Mouse (Mus musculus) left cerebral cortex, adult 9 months (tissue): ENCODE measurements around the gene Gpr162.
"Not testable (repeated sequence)": the region's sequence is repeated elsewhere in the genome, so short reads cannot be mapped to it uniquely, and the experiment has no call there.

Experiments used
- DNase-seq, 2 experiments: peaks; one replicate each; pipeline ENCODE4 v3.0.0; 2022; ENCODE audit warnings: low spot score in 2 of 2

Gene Gpr162

DNA sequence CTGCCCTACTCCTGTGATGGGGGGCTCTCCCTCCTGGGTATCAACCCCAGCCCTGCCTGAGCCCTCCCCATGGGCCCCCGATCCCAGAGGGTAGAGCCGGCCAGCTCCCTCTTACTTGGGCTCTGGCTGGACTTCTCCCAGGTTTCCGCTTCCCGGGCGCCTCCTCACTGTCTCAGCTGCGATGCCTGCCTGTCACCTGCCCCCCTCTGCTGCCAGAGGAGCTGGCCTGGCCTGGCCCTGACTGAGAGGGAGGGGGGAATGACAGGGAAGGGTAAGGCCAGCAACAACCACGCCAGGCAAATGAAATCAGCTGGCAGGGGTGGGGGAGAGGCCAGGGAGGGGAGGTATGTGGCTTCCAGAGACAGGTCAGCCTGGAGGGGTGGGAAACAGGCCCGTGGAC lies 24.0 kb downstream of the Gpr162 start:
- no peak for DNase-seq

DNA sequence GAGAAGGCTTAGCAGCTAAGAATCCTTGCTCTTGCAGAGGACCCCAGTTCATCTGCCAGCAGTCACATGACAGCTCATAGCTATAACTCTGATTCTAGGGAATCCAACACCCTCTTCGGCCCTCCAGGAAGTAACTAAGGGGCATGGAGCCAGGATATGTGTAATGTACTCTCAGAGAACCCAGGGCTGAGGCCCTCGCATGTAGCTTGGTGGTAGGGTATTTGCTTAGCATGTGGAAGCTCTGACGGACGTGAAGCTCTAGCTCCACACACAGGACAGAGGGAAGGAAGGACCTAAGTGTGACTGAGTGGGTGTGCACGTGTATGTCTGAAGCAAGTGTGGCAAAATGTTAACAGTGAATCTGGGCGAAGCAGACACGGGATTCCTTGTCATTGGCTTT lies 27.4 kb downstream of the Gpr162 start:
- no peak for DNase-seq

DNA sequence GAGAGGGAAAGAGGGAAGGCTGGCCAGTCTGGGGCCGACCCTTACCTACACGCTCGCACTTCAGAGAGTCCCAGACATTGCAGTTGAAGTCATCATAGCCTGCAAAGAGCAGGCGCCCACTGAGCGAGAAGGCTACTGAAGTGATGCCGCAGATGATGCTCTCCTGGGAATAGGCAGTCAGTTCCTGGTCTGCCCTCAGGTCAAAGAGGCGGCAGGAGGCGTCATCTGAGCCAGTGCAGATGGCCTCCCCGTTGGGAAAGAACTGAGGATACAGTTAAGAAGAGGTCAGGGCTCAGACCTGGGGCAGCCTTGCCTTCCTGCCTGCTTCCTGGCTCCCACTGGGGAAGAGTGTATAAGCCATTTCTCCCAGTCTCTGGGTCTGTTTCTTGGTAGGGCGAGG lies 28.3 kb downstream of the Gpr162 start:
- DNase-seq: no peak

DNA sequence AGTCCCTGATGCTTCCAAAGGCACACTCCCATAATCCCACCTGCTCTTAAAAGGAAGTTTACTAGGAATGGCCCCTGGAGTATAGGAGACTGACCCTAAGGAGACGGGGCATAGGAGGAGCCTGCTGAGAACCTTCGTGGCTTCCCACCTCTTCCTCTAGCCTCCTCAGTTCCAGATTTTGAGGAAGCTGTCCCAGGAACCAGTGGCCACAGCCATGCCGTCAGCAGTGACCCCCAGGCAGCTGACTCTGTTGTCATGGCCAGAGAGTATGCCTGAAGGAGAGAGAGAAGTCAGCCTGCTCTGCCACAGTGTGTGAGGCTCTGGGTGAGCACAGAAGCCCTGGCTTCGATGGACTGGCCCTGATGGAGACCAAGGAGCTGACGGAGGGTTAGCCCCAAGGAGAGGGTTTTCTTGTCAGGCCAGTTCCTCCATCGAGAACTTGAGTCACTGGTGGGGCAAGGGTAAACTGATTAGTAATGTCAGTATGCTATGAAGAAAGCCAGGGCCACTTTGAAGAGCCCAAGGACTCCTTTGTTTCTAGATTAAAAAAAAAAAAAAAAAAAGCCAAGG lies 29.2 kb downstream of the Gpr162 start:
- DNase-seq: no peak

DNA sequence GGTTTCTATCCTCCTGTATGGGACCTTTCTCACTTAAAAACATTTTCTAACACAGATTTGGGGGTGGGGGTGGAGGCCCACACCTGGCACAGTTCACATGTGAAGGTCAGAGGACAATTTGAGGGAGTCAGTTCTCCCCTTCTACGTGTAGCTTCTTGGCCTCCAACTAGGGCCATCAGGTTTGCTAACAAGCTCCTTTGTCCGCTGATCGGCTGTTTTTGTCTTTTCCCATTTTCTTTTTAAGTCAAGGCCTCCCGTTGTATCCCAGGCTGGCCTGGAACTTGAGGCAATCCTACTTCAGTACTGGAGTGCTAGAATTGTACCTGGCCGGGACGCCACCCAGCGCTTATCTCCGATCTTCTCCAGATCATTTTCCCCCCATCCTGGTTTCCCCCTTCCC lies 32.1 kb downstream of the Gpr162 start:
- DNase-seq: no peak

DNA sequence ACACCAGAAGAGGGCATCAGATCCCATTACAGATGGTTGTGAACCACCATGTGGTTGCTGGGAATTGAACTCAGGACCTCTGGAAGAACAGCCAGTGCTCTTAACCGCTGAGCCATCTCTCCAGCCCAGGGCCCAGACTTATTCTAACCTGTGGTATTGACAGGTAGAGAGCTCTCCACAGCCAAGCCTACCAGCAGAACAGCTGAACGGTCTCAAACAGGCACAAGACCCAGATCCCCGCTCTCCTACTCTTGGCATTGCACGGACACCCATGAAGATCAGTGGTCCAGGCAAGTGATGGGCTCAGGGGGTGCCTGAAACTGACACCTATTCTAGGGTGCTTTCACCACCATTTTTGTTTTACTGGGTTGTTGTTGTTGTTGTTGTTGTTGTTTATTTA lies 32.6 kb downstream of the Gpr162 start:
- DNase-seq: not testable (repeated sequence)

DNA sequence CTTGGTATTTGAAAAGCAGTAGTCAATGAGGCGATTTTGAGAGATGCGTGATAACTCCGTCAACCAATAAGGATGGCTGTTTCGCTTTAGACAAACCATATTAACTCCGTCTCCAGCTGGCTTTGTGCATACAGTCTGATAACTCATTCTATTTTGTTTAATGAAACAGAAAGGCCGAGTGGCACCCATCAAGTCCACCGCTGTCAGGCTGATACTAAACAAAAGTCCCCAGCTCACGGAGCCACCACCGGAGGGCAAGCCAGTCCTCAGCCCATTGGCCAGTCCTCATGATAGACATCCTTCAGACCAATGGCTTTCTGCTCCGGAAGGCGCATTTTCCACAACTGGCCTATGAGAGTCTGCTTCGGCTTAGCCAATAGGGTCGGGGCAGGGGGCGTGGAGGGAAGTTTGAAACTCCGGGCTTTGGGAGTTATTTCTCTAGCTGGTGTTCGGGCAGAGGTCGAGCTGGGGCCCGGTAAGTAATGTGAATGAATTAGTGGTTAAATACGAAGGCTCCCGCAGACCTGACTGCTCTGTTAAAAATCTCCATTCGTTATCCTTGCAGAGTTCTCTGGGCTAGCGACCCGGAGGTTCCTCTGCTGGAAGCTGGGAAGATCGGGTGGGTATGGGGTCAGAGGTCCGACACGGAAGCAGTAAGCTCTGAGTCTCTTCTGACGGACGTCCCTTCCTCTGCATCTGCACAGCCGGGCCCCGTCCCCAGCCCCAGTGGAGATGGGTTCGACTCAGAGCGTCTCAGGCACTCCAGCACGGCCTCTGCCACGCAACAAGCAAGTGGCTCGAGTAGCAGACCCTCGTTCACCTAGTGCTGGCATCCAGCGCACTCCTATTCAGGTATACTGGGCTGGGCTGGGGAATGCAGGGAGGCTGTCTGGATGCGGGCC lies 33.7 kb downstream of the Gpr162 start:
- DNase-seq: peak; percentile 94 to 96

DNA sequence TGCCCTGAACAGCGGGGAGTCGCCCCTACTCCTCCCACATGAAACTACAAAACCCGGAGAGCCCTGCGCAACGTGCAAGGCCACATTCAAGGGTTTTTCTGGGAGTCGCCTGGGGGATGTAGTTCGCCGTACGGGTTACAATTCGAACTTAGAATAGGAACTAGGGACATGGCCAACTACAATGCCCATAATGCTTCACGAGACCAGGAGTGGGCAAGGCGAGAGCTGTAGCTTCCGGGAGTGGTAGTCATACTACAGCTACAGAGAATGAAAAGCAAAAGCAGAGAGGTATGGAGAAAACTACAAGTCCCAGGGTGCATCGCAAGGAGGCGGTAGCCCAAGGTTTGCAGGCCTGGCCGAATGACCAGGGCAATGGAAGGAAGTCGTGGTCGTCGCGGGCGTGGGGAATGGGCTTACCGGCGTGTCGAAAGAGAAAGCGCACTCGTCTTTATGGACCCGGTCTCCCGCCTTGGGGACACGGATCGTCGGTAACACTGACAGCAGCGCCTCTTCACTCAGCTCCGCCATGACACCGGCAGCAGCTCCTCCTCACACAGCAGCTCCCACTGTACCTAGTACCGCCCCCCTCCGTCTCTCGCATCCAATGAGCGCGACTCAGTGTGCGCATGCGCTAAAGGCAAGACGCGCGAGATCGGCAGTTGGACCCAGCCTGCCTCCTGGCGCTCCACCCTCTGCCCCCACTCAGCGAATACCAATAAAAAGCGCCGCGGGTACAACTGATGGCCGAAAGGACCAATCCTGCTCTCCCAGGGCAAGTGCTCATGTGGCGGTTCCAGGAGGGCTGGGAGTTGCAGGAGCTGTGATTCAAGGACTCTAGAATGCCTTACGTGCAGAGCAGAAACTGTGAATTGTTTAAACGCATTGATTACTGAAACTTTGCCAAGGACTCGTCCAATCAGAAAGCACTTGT lies 34.6 kb downstream of the Gpr162 start, which contains the start of the genes Usp5 and Cdca3:
Gene Usp5, minus strand, starts transcription at position 617 of the 931 bp plus-strand sequence.
Gene Cdca3, plus strand, starts transcription at position 680 of the 931 bp plus-strand sequence.
- peak; percentile 99 for DNase-seq

DNA sequence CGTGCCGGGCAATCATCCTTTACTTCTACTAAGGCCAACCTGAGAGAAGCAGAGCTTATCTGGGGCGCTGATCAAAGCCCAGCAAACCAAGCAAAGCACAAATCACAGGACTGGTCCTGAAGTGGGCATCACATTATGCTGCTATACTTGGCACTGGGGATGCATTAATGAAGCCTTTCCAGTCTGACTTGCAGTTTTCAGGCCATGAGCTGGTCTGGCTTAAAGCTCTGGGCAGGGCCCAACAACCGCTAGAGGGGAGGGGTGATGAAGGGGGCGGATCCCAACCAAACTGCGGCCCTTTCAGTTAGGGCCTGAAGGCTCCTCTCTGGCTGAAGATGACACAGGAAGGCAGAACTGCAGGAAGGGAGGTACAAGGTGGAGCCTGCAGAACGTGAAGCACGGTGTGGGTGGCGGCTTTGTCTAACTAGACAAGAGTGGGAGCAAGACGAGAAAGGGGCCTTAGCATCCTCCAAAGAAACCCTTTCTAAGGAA lies 35.6 kb downstream of the Gpr162 start:
- DNase-seq: no peak

DNA sequence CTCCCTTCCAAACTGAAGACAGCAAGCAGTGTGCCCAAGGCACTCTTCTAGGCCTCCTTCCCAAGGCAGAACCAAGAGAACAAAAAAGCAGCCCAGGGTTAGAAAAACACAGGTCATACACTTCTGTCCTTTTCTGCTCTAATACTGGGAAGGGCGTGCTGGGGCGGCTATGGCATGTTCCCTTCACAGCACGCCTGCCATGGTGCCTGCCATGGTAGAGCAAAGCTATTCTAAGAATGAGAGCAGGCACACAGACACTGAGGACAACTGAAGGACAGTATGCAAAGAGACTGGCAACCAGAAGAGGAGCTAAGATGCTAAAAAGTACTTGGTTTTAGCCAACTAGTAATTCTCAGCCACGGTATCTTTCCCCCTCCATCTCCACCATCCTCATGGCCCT lies 41.7 kb downstream of the Gpr162 start:
- DNase-seq: no peak

DNA sequence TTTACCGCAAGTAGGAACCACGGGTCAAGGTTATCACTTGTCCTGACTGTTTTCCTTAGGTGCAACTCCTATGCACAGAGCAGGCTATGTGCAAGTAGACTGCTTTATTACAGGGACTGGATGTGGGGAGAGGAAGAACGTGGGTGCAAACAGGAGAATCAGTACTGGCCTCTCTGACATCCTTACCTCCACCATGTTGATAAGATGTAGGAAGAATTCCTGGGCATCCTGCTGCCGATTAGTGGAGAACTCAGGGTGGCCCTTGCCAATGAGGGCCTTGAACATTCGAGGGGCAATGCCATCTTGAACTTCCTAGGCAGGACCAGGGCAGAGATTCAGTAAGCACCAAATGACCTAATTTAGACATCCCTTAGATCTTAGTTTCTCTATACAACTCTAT lies 42.9 kb downstream of the Gpr162 start:
- no peak for DNase-seq

DNA sequence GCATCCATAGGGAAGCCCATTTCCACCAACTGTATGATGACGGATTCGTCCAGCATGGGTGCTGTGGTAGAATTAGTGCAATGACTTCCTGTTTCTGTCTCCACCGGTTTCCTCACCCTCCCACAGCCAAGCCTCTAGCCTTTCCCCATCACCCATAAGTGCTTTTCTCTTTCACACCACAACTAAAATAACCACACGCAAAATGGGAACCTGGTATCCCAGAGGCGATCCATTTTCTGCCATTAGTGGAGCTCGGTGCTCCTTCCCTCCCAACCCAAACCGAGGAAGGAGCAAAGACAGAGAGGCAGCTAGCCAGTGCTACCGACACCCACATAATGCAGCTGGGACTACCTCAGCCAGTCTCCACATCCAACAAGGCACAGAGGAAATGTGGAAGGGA lies 45.8 kb downstream of the Gpr162 start:
- no peak for DNase-seq

DNA sequence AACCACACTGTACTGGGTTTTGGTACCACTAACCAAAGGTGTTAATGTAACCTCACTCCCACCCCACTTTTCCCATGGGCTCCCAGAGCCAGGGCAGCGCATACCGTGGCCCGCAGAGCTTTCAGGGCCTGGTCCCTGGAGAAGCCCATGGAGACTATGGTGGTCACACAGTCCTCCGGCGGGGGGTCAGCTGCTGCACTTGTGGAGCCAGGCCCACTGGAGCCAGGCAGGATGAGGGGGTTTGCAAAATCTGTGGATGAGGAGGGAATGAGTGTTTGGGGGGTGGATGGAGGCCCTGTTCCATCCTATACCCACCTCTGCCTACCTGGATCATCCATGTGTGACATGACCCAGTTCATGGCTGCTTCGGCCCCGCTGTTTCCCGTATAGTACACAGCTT lies 46.2 kb downstream of the Gpr162 start:
- DNase-seq: no peak

DNA sequence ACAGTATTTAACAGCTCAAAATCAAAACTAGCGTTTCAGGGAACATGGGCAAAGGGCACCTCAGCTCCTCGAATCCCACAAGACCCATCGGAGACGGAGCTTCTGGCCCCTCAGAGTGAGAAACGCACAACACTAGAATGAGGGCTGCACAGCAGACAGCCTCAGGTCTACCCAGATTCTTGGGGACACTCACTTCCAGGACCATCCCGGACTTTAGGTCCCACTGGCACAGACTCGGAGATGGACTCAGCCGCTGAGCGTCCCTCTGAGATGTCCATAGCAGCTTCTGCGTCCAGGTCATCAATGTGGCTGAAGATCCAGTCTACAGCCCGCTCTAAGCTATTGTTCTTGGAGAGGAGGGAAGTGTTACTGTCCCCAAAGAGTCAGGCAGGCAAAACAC lies 46.7 kb downstream of the Gpr162 start:
- no peak for DNase-seq

DNA sequence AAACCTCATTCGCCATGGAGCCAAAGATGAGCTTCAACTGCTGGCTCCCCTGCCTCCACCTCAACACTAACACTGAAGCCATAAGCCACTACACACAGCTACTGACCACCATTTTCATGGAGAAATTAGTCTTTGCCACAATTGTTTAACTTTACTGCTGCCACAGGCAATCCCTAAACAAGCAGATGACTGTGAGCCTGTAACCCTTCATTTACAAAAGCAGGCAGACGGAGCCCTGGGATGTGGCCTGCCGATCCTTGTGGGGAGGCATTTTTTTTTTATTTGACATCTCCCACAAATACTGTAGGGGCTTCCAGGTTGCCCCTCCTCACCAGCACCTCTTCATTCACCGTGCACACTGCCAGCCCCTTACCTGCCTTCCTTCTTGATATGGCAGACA lies 47.2 kb downstream of the Gpr162 start:
- DNase-seq: no peak

DNA sequence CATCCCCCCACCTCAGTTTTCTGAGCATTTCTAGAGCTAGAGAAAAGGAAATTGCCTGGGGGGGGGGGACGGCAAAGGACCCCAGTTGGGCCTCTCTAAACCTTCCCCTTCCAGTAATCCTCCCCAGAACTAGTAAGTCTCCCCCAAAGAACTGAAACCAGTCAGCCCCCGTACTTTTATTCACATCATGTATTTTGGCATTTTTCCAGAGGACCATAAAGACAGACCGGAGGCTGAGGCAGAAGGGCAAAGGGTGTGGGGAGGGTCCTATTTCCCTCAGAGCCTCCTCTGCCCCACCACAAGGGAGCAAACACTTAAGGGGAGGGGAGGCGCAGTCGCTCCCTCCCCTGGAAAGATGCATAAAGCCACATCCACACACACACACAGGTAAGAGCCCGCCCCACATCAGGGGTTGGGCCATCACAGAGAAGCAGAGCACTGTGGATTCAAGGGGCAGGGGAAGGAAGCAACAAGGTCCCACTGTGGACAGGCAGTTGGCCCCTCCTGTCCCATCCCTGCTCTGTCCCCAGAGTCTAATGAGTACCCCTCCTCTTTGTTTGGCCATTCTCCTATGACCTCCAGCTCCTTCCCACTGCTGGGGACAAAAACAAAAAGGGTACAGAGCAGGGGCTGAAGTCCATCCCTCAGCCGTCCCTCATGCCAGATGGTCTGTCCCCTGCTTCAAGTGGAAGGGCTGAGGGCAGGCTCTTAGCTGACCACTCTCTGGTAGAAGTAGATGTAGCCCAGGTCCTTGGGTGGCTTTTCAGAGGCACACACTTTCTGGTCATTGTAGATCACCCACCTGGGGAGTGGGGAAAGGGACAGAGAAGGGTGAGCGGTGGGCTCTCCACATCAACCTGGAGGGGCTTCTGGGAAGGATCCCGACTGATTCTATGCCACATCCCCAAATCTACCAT lies 48.7 kb downstream of the Gpr162 start:
- no peak for DNase-seq

DNA sequence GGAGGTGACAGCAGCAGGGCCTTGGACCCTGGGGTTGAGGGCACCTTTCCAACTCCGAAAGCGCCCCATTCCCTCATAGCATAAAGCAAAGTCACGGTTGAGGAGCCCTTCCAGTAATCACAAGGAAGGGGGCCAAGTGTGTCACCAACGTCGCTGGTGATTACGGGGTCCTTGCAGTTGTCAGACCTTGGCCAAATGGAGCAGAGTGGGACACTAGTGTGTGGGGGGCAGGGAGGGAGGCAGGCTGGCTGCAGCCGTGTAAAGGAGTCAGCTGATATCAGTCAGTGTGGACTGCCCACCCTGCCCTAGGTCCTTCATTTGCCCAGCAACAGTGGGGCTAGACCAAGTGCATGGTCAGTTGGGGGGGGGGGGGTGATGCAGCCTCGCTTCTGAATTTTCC lies 49.3 kb downstream of the Gpr162 start:
- DNase-seq: no peak

DNA sequence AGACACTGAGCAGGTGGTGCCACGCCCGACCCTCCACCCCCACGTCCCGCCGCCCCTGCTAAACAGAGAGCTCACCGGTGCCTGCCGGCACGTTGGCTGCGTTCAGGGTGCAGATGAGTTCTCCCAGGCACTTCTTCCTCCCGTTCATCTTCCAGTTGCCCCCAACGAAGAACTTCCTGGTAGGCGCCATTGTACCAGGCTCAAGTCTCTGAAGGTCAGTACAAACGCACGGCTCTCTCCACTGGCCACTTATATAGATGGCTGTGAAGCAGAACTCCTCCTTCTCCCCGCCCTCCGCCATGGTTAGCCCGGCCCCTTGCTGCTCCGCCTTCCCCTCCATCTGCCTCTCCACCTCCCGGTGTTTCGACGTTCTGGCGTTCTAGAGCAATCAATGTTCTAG lies 49.9 kb downstream of the Gpr162 start, which contains the start of gene Tpi1:
Gene Tpi1, minus strand, starts transcription at position 364 of the 400 bp plus-strand sequence.
- DNase-seq: peak; percentile 71 to 92

DNA sequence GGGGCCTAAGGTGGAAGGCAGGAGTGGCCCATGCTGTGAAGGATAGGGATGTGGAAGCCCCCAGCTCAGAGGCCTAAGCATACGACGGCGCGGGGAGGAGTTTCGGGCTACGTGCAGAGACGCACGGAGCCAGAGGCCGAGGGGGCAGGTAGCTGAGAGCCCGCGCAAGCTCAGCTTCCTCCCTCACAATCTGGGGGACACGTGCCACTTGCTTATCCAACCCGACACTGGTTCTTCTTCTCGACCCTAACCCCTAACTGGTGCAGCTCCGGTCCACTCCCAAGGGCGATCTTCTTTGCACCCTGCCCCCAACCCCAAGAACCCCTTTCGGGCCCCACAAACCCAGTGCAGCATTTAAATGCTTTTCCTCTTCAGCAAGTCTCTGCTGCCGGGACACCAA lies 50.3 kb downstream of the Gpr162 start:
- peak; percentile 65 to 74 for DNase-seq

DNA sequence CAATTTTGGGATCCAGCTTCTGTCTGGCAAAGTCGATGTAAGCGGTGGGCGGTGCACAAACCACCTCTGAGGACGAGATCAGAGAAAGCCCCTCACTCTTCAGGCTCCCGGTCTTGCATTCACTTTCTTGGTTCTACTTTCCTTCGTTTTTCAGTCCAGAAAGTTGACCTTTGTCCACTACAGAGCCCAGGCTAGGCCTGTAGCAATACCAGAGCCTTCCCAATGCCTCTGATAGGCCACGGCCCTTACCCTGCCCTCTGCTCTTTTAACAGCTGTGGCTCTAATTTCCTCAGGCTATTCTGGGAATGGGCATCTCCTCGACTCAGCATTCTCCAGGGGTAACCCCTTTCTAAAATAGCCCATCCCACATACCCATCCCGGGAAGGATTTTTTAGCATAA lies 50.9 kb downstream of the Gpr162 start:
- no peak for DNase-seq
